Mouse (Mus musculus) colon, adult 2 months (tissue): ENCODE measurements around the gene Zfp600. TPM values are rescaled to one million over a fixed set of nuclear protein-coding genes. Genes with fewer than 3 reads are reported as not detected.

Experiments
- polyA plus RNA-seq: library from polyadenylated mRNA; depleted of rRNA; stranded (reverse); fragments of >200 nt; gene quantifications from 2 replicates; pipeline ENCODE4 v1.2.3, GENCODE M21; 2012; rRNA removed

Zfp600 gene
- polyA plus RNA-seq = not detected in 2 replicates

GRCm38 (mm10) chr4:146156524-146156923 lies at the start of gene Zfp600:
Gene Zfp600, plus strand, starts transcription at chr4:146156824.

Other genes with a start within 250 kb of the Zfp600 start
- gene Zfp987, start 59.5 kb upstream of the Zfp600 start, polyA plus RNA-seq = not detected in 2 replicates